Mouse (Mus musculus) hindbrain, embryonic 13.5 days (tissue): ENCODE measurements around the gene Acp5. TPM values are rescaled to one million over a fixed set of nuclear protein-coding genes. Genes with fewer than 3 reads are reported as not detected.
A peak's percentile ranks its signal among the peaks of the same experiment; 100 is the strongest.

Experiments used
- ATAC-seq: fragments of 200-750 bp; cut with Nextera tagmentation; 2 replicates; pipeline ENCODE4 v1.8.0; 2017; ENCODE audit warnings: moderate TSS enrichment; ENCODE audit not compliant: low FRiP score
- H3K27ac ChIP-seq: fragments of 300-500 bp; sonication (generic); 2 replicates; pipeline ENCODE4 v1.5.1; 2015; ENCODE audit warnings: inconsistent platforms, mild to moderate bottlenecking, moderate library complexity
- H3K27me3 ChIP-seq: fragments of 300-500 bp; sonication (generic); 2 replicates; pipeline ENCODE4 v1.6.1; 2015; ENCODE audit warnings: mild to moderate bottlenecking, inconsistent platforms
- H3K36me3 ChIP-seq: fragments of 300-500 bp; sonication (generic); 2 replicates; pipeline ENCODE4 v1.6.1; 2015; ENCODE audit warnings: mild to moderate bottlenecking, inconsistent platforms
- H3K4me1 ChIP-seq: fragments of 300-500 bp; sonication (generic); replicated peaks from 2 replicates; pipeline ENCODE4 v1.6.1; 2015; ENCODE audit warnings: inconsistent platforms
- H3K4me2 ChIP-seq: fragments of 300-500 bp; sonication (generic); 2 replicates; pipeline ENCODE4 v1.6.1; 2015; ENCODE audit warnings: inconsistent platforms, mild to moderate bottlenecking, moderate library complexity
- H3K4me3 ChIP-seq: fragments of 300-500 bp; sonication (generic); 2 replicates; pipeline ENCODE4 v1.5.1; 2015; ENCODE audit warnings: mild to moderate bottlenecking, inconsistent platforms
- H3K9ac ChIP-seq: fragments of 300-500 bp; sonication (generic); 2 replicates; pipeline ENCODE4 v1.6.1; 2015; ENCODE audit warnings: mild to moderate bottlenecking, inconsistent platforms
- H3K9me3 ChIP-seq: fragments of 300-500 bp; sonication (generic); 2 replicates; pipeline ENCODE4 v1.6.1; 2016; ENCODE audit warnings: inconsistent platforms
- WGBS: fragments of 180-500 bp; shearing (Covaris S2); methylation state at CpG from one replicate; pipeline ENCODE4 v1.1.7; 2015; 5-methylcytosine and 5-hydroxymethylcytosine counted together
- polyA plus RNA-seq: library from polyadenylated mRNA; unstranded; fragments of >200 nt; fragmentation: Nextera tagmentation; extraction: Ambion mirVana; gene quantifications from 2 replicates; pipeline ENCODE4 v1.2.1, GENCODE M21; 2015

The Acp5 gene
- polyA plus RNA-seq: 0.82 and 0.98 TPM in 2 replicates

DNA sequence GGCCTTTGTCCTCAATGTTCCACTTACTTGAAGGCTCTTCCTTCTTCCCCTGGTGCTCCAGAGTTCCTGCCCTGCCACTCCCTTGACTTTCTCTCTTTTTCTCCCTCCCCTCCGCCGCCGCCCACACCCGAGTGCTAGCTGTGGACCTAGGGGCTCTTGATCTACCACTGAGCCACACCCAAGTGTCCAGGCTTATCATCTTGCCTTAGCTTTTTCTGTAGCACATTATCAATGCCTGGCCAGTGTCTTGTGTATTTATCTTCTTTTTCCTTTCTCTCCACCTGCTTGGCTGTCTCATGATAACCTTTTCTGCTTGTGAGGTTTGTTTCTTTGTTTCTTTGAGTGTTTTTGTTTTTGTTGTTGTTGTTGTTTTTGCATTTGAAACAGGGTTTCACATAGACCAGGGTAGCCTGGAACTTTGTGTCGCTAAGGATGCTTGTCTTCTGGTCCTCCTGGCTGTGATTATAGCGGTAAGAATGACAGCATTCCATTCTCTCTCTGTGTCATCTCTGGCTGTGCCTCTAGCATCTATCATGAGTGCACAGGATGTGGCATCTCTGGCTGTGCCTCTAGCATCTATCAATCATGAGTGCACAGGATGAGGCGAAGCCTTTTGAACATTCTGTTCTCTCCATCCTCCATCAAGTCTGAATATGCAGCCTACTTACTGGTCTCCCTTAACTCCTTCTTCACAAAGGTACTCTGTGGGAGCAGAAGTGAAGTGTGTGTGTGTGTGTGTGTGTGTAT is at the start of gene Acp5:
TSS of gene Acp5 (minus strand) at position 68 of the 747 bp plus-strand sequence.
- H3K4me1 ChIP-seq: peaks cover 14% of the 10 kb centered on the region
- no peak within 1 kb of the TSS for H3K9ac ChIP-seq
- H3K9me3 ChIP-seq: no peaks in the 10 kb centered on the region
- H3K27ac ChIP-seq: no peak within 1 kb of the TSS
- no peak within 1 kb of the TSS for H3K4me2 ChIP-seq
- H3K4me3 ChIP-seq: no peak within 1 kb of the TSS
- WGBS: 67% methylated on average over 7 of the region's 7 CpGs
- ATAC-seq: no peak
- H3K27me3 ChIP-seq: peaks cover 39% of the 10 kb centered on the region
- no peaks in the 10 kb centered on the region for H3K36me3 ChIP-seq

DNA sequence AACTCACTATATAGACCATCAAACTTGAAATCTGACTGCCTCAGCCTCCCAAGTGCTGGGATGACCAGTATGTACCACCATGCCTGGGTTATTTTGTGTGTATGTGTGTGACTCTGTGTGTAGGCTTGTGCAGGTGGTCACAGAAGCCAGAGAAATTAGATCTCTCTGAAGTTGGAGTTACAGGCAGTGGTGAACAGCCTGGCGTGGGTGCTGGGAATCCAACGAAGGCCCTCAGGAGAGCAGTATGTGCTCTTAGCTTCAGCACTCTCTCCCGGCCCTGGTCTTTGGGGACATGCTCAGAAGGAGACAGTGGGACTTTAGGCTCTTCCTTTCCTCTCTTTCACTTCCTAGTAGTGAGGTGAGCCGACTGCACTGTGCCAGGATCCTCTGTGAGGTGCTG is 36.8 kb upstream of the Acp5 start:
- H3K4me3 ChIP-seq: no peak overlapping the region
- H3K27me3 ChIP-seq: no peaks in the 10 kb centered on the region
- H3K4me1 ChIP-seq: no peaks in the 10 kb centered on the region
- H3K27ac ChIP-seq: no peak overlapping the region
- ATAC-seq: no peak
- H3K9ac ChIP-seq: no peak overlapping the region
- H3K9me3 ChIP-seq: peaks cover 6% of the 10 kb centered on the region; the same call in 1 of the 2 replicates
- H3K4me2 ChIP-seq: no peak overlapping the region
- WGBS: 93% methylated on average over 4 of the region's 4 CpGs
- no peaks in the 10 kb centered on the region for H3K36me3 ChIP-seq

DNA sequence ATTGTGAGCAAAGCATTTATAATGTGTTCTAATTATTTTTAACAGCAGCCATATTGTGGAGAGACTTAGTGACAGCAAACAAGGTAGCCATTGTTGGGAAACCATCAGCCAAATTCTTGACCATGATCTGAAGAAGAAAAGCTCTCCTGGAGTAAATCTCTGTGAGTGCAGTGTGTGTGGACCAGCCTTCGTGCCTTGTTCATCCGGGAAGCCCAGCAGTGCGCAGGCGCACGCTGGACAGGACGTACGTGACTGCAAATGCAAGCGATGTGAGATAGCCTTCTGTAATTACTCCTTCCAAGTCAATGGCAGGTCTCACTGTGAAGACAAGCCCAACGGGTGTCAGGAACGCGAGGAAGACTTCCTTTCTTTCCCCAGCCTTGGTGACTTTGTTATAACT is 33.8 kb upstream of the Acp5 start:
- Histone ChIP-seq H3K4me2 (no peak overlapping the region), H3K9me3 (no peaks in the 10 kb centered on the region), H3K36me3 (no peaks in the 10 kb centered on the region), H3K9ac (no peak overlapping the region), H3K27me3 (no peaks in the 10 kb centered on the region), H3K27ac (no peak overlapping the region), H3K4me1 (peaks cover 5% of the 10 kb centered on the region; the same call in 1 of the 2 replicates), H3K4me3 (no peak overlapping the region)
- 94% methylated on average over 11 of the region's 11 CpGs for WGBS
- no peak for ATAC-seq

DNA sequence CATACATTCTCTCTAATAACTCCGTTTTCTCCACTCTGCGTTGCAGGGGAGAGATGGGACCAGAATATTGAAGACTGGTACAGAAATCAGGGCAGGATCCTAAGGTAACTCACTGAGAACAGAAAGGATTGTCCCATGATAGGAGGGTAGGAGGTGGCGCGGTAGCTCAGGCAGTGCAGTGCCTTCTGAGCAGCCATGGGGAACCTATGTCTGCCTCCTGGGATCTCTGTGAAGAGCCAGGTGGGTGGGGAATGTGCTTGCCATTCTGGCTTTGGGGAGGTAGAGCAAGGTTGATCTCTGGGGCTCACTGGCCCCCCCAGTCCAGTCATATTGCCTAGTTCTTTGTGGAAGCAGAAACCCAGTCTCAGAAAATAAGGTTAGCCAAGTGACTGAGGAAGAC is 32.2 kb upstream of the Acp5 start:
- no peak overlapping the region for H3K27ac ChIP-seq
- peaks cover 8% of the 10 kb centered on the region; the same call in 1 of the 2 replicates for H3K4me1 ChIP-seq
- H3K9me3 ChIP-seq: no peaks in the 10 kb centered on the region
- H3K27me3 ChIP-seq: peaks cover 12% of the 10 kb centered on the region; the same call in 1 of the 2 replicates
- H3K4me3 ChIP-seq: no peak overlapping the region
- H3K9ac ChIP-seq: no peak overlapping the region
- no peak for ATAC-seq
- no peaks in the 10 kb centered on the region for H3K36me3 ChIP-seq
- WGBS: 98% methylated on average over 4 of the region's 4 CpGs
- no peak overlapping the region for H3K4me2 ChIP-seq

DNA sequence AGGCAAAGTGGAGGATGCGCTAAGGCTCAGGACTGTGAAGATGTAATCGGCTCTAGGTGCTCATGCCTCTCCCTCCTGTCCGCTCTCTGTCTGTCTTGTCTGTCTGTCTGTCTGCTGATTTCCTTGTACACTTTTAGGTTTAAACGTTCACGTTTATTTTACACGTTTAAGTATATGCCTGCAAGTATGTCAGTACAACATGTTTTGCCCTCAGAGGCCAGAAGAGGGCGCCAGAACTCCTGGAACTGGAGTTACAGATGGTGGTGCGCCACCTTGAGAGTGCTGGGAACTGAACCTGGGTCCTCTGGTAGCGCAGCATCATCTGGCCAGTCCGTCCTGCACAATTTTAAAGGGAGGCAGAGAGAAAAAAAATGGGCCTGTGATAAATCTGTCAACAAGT is 31.2 kb upstream of the Acp5 start:
- Histone ChIP-seq H3K27me3 (peaks cover 15% of the 10 kb centered on the region; the same call in 1 of the 2 replicates), H3K4me3 (no peak overlapping the region), H3K4me1 (peaks cover 8% of the 10 kb centered on the region; the same call in 1 of the 2 replicates), H3K4me2 (no peak overlapping the region), H3K9ac (no peak overlapping the region), H3K9me3 (no peaks in the 10 kb centered on the region), H3K27ac (no peak overlapping the region), H3K36me3 (no peaks in the 10 kb centered on the region)
- WGBS: 90% methylated on average over 10 of the region's 10 CpGs
- ATAC-seq: no peak

DNA sequence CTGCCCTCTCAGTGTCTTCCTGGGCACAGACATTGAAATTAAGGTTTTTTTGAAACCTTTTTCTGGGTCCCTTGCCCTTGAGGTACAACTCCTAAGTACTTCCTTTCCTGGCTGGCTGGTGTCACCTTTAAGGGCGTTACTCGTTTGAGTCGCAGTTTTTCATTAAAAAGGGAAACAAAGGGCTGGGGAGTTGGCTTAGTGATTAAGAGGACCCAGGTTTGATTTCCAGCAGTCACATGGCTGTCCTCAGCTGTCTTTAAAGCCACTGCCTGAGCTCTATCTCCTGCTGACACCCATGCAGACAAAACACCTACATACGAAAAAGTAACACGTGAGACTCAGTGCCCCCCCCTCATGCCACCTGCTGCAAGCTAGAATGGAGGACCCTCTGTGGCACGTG is 30.5 kb upstream of the Acp5 start:
- ATAC-seq: no peak
- H3K27ac ChIP-seq: no peak overlapping the region
- no peak overlapping the region for H3K4me2 ChIP-seq
- WGBS: 58% methylated on average over 6 of the region's 6 CpGs
- no peak overlapping the region for H3K4me3 ChIP-seq
- H3K36me3 ChIP-seq: no peaks in the 10 kb centered on the region
- no peak overlapping the region for H3K9ac ChIP-seq
- peaks cover 15% of the 10 kb centered on the region; the same call in 1 of the 2 replicates for H3K27me3 ChIP-seq
- H3K4me1 ChIP-seq: peaks cover 8% of the 10 kb centered on the region; the same call in 1 of the 2 replicates
- no peaks in the 10 kb centered on the region for H3K9me3 ChIP-seq

DNA sequence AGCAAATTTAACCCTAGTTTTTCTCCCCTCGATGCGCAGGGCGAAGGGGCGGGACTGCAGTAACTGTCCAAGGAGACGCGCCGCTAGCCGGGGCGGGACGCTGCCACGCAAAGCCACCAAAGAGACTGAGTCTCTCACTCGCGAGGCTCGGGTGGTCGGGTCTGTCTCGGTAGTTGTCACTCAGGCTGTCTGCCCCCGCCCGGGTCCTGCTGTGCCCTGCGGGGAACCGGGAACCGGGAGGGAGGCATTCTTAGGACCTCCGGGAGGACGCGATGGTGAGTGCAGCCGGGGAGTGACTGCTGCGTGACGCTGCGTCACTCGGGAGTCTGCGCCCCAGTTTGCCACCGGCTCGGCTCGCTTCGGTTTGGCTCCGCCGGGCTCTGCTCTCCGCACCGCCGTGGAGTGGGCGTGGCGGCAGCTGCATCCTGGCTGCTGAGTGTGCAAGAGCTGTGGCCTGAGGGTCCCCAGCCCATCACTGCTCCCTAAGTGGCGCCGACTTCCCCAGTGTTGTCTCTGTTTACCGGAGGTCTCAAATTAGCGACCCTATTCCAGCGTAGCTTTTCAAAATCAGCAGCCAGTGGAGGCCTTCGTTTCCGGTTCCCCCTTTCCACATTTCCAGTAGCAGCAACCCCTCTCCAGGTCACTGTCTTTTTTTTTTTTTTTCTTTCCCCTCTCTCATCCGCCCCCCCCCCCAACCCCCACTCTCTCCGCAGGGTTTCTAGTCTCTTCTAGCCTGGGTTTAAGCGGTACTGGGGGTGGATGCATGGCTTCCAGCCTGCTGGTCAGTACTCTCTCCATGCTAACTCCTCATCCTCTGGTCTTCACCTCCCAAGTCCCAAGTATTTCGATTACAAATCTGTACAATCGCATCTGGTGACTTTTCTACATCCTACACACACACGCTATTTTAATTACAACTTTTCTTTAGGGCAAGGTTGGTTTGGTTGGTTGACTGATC is 29.5 kb upstream of the Acp5 start:
- peak overlapping the region; percentile 82 for H3K4me2 ChIP-seq
- peak overlapping the region; percentile 89 for H3K27ac ChIP-seq
- H3K36me3 ChIP-seq: no peaks in the 10 kb centered on the region
- H3K9me3 ChIP-seq: no peaks in the 10 kb centered on the region
- ATAC-seq: peak; percentile 89
- peaks cover 8% of the 10 kb centered on the region; the same call in 1 of the 2 replicates for H3K4me1 ChIP-seq
- H3K27me3 ChIP-seq: peaks cover 15% of the 10 kb centered on the region; the same call in 1 of the 2 replicates
- H3K9ac ChIP-seq: peak overlapping the region; percentile 79
- peak overlapping the region; percentile 63 for H3K4me3 ChIP-seq
- WGBS: 2% methylated on average over 53 of the region's 54 CpGs

DNA sequence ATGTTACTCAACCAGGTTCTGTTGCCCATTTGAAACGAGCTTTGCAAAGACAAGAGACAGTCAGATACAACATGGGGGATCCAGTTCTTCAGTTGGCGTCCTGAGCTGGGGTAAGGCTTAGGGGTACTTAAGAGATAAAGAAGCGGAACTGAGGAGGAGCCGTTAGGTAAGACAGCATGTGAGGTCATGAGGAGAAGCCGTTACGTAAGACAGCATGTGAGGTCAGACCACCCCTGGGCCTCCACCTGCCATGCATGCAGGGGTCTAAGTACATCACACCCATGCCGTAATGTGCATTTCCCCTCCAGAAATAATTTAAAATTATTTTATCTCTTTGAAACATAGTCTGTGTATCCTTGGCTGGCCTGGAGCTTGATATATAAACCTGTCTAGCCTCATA is 27.4 kb upstream of the Acp5 start:
- peaks cover 20% of the 10 kb centered on the region; the same call in 1 of the 2 replicates for H3K27me3 ChIP-seq
- no peaks in the 10 kb centered on the region for H3K9me3 ChIP-seq
- no peak overlapping the region for H3K27ac ChIP-seq
- no peak overlapping the region for H3K4me3 ChIP-seq
- H3K4me2 ChIP-seq: no peak overlapping the region
- H3K36me3 ChIP-seq: peaks cover 6% of the 10 kb centered on the region
- no peak for ATAC-seq
- WGBS: 91% methylated on average over 7 of the region's 7 CpGs
- H3K9ac ChIP-seq: no peak overlapping the region
- peaks cover 15% of the 10 kb centered on the region for H3K4me1 ChIP-seq

DNA sequence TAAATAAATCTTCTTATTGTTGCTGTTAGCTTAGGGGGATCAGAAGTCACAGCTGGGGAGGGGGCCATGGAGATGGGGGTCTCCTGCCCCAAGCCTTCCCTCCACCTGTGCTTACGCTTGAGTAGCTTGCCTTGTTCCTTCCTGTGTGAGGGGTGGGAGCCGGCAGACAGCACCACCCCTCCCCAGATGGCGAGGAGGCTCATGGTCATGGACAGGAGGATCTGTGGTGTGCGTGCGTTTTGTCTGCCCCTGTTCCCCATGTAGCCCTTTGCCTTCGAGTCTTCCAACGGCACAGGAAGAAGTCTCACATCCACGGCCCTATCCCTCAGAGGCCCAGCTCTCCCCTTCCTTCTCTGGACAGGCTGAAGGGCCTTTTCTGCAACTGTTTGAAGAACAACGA is 26.8 kb upstream of the Acp5 start:
- H3K4me3 ChIP-seq: no peak overlapping the region
- 86% methylated on average over 9 of the region's 9 CpGs for WGBS
- ATAC-seq: no peak

DNA sequence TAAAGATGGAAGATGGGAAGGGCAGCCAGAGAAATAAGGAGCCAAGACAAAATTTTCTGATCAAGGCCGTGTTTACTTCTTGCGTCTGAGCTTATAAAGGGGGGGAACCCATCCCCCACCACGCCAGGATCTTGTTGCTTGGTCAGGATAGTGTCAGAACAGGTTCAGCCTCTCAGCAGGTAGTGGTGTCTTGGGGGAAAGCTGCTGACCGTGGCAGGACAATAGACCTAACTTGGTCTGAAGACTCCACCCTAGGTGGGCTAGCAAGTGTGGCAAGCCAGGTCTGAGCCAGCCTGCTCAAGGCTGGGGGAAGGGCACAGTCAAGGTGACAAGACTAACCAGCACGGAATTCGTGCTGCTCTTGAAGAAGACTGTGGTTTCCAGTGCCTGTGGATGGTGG is 25.8 kb upstream of the Acp5 start:
- Histone ChIP-seq H3K9me3 (no peaks in the 10 kb centered on the region), H3K4me2 (no peak overlapping the region), H3K4me1 (peaks cover 24% of the 10 kb centered on the region), H3K27ac (no peak overlapping the region), H3K4me3 (no peak overlapping the region), H3K36me3 (peaks cover 6% of the 10 kb centered on the region), H3K27me3 (peaks cover 21% of the 10 kb centered on the region; the same call in 1 of the 2 replicates), H3K9ac (no peak overlapping the region)
- no peak for ATAC-seq
- 39% methylated on average over 6 of the region's 6 CpGs for WGBS

More for the DNA sequence above, 26.8 kb upstream of the Acp5 start:
- Histone ChIP-seq H3K27me3 (peaks cover 21% of the 10 kb centered on the region; the same call in 1 of the 2 replicates), H3K27ac (no peak overlapping the region), H3K9ac (peak overlapping the region; percentile 29; the same call in 1 of the 2 replicates), H3K4me1 (peaks cover 21% of the 10 kb centered on the region), H3K4me2 (no peak overlapping the region), H3K36me3 (peaks cover 6% of the 10 kb centered on the region), H3K9me3 (no peaks in the 10 kb centered on the region)

DNA sequence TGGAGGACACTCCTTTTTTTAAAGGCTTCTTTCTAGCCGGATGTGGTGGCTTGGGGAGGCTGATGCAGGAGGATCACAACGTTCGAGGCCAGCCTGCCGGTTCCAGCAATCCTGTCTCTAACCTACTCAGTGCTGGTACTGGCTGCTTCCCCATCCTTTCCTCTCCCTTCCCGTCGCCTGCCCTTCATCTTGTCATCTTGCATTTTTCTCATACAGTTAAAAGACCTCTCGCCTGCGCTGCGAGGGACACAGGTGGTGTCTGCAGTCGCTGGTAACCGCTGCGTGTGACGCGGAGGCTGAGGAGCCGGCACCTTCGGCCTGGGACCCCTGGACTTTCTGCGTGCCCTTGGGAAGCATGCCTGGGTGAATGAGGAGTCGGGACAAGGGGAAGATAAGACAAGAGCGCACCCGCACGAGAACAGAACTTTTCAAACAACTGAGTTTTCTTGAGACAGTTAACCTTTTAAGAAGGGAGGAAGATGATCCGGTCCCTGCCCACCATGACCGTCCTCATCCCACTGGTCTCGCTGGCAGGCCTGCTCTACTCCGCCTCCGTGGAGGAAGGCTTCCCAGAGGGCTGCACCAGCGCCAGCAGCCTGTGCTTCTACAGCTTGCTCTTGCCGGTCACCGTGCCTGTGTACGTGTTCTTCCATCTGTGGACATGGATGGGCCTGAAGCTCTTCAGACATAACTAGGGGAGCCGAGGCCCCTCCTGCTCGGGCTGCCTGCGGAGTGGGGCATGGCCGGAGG is 22.2 kb upstream of the Acp5 start:
- H3K4me3 ChIP-seq: peak overlapping the region; percentile 63
- H3K4me1 ChIP-seq: peaks cover 23% of the 10 kb centered on the region
- H3K27me3 ChIP-seq: 0 out of 2 replicates have a peak, but pooled peaks cover 8% of the 10 kb centered on the region
- peak overlapping the region; percentile 89 for H3K9ac ChIP-seq
- WGBS: 66% methylated on average over 34 of the region's 34 CpGs
- no peak for ATAC-seq
- H3K4me2 ChIP-seq: peak overlapping the region; percentile 66
- no peaks in the 10 kb centered on the region for H3K9me3 ChIP-seq
- H3K36me3 ChIP-seq: peaks cover 6% of the 10 kb centered on the region
- peak overlapping the region; percentile 94; the same call in 1 of the 2 replicates for H3K27ac ChIP-seq
